Mouse (Mus musculus) left cerebral cortex, postnatal 4 days (tissue): Measurements from ENCODE around the gene Lamtor5. TPM values are rescaled to one million over a fixed set of nuclear protein-coding genes. Genes with fewer than 3 reads are reported as not detected.
"Not testable (repeated sequence)": the region's sequence is repeated elsewhere in the genome, so short reads cannot be mapped to it uniquely, and the experiment has no call there.

Experiments
- DNase-seq: peaks from one replicate; pipeline ENCODE4 v3.0.0-alpha.2; 2022
- intact Hi-C: fragments of 180-260 bp; cut with DNase I; formaldehyde crosslinking; loops from one replicate; pipeline ENCODE4 v1.15.1; 2025
- total RNA-seq, 2 experiments: library from RNA; stranded (reverse); gene quantifications; 2 replicates each; pipeline ENCODE4 v1.2.3; 2021

Gene Lamtor5
- total RNA-seq, 2 experiments from 2014 or later = 57.9 to 64.0 TPM

DNA sequence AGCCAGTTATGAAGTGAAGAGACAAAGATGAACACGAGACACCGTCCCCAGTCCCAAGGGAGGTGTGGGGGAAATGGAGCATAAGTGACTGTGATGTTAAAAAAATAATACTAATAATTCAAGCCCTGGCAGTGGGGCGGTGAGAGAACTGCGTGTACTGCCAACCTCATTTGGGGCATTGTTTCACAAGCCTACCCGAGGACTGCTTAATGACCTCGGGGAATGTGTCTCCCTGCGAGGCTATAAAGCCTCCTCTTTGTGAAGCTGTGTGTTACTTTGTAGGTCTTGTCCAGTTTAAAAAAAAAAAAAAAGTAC, 16.9 kb upstream of the Lamtor5 start:
- no peak for DNase-seq
- intact Hi-C loops = no loop called here

DNA sequence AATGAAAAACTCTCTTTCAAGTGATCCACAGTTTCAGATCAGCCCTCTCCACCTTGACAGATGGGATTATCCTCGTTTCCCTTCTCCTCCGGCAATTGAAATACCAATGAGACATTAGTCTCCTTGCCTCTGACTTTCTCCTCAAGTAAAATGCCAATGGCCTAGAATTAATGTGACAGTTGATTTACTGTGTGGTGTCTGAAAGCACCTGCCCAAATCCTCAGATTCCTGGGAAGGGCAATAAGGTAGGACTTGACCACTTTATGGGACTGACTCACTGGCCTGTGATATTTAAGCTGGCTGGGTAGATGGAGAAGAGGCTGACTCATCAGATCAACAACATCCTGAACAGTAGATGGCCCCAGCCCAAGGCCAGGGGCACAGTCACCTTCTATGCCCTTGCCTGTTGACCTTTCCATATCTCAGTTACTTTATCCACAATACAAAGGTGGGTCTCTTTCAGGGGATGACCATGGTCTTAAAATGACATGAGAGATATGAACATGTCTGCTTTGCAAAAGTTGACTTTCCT, 11.8 kb upstream of the Lamtor5 start:
- intact Hi-C loops = no loop called here
- DNase-seq = no peak

DNA sequence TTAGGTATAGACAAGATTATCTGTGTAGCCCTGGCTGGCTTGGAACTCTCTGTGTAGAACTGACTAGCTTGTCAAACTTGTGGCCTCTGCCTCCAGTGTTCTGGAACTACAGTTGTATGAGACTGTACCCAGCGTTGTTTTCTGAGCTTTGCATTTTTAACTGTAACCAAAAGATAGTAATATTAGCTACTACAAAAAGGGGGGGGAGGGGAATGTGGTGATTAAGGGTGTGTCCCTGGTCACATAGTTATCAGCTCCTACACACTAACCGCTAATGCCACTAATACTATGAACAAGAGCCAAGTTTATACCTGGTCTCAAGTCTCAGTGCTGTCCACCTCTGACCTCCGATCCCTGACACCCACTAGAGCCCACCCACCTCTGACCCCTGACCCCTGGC, 6.2 kb upstream of the Lamtor5 start:
- intact Hi-C loops = loop anchor here (5.0 to 10.0 kb wide), 3 partner anchors 35 to 368 kb away; partner anchors contain the start of gene Prok1
- no peak for DNase-seq

DNA sequence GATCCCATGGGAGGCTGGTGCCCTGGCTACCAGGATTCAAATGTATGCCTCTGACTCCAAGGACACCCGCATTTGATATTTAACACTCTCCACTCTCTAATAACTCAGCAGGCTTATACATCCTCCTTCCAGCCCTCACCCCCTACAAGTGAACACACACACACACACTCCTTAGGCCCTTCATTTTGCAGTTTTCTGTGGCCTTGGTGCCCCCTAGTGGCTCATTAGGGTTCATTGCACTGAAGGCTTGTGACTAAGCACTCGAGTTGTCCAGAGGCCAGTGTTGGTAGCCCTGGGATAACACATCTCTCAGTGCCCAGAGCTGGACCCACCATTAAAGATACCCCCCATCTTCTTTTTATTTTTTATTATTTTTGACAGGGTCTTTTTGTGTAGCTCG, 4.8 kb upstream of the Lamtor5 start:
- peak; percentile 55 for DNase-seq
- intact Hi-C loops = loop anchor here (5.0 to 10.0 kb wide), 3 partner anchors 37 to 369 kb away; partner anchors contain the start of gene Prok1

DNA sequence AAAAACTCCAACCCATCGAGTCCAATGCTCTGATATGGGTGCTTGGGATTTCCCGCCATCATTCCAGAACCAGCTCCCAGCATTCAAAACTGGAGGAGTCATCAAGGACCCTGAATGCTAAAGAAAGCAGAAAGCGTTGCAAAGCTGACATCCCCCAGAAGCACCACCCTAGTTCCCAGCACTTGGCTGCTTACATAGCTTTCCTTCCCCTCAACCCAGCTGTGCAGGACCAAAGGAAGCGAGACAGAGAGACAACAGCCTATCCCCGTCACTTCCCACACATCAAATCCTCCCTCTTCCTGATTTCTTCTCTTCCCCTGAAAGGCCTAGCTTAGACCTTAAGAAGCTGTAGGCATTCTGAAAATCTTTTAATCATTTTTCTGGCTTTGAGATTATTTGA, 3.3 kb upstream of the Lamtor5 start:
- no peak for DNase-seq
- intact Hi-C loops = loop anchor here (10.0 kb wide), 2 partner anchors 181 to 371 kb away; no protein-coding TSS in a partner anchor

DNA sequence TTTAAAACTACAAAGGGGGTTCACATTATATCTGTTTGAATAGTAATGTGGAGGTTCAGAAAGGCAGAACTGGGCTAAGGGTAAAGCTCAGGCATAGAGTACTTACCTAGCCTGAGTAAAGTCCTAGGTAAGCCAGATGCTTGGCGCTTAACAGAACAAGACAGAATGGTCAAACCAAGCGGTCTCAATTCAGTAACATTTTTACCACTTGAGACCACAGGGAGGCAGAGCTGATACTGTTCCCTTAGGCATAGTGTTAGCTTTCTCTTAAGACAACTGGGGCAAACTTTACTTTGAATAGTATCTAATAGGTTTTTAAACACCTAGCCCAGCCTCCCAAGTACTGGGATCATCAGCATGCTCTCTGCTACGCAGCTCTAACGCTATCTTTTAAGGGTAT, 2.7 kb upstream of the Lamtor5 start:
- intact Hi-C loops = loop anchor here (10.0 kb wide), 2 partner anchors 181 to 371 kb away; no protein-coding TSS in a partner anchor
- no peak for DNase-seq

DNA sequence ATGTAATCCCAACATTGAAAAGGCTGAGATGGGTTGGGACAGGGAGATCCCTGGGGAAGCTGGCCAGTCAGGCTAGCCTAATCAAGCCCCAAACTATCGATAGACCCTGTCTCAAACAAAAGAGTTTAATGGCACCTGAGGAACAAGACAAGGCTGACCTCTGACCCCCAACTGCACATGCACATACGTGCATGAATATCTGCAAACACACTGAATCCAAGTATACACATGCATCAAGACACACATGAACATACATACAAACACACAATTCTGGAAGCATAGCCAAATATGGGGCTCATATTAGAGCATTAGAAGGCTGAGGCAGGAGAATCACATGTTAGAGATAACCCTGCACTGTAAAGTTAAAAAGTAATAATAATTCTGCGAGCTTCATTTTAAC, 2.0 kb upstream of the Lamtor5 start:
- DNase-seq = no peak
- intact Hi-C loops = loop anchor here (10.0 kb wide), 2 partner anchors 182 to 372 kb away; no protein-coding TSS in a partner anchor

DNA sequence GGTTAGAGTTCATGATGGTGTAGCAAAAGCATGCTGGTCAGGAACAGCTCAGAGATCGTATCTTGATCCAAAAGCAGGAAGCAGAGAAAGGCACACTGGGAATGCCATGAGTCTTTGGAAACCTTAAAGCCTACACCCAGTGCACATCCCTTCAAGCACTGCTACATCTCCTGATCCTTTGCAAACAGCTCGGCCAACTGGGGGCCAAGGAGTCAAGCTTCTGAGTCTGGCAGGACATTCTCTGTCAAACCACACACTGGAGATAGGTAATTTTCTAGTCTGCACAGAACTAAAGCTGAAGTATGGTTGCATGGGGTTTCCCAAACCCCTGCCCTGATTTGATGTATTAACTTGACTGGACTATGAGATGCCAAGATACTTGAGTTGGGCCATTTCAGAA, 7.5 kb downstream of the Lamtor5 start:
- no peak for DNase-seq
- intact Hi-C loops = no loop called here

DNA sequence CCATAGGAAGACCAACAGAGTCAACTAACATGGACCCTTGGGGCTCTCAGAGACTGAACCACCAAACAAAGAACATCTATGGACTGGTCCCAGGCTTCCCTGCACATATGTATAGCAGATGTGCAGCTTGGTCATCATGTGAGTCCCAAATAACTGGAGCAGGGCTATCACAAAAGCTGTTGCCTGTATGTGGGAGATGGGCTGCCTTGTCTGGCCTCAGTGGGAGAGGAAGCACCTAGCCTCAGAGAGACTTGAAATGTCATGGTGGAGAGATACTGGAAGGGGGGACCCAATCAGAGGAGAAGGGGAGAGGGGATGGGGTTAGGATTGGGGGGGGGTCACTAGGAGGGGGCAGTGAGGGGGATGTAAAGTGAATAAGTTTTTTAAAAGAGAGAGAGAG, 8.7 kb downstream of the Lamtor5 start:
- intact Hi-C loops = no loop called here
- no peak for DNase-seq

DNA sequence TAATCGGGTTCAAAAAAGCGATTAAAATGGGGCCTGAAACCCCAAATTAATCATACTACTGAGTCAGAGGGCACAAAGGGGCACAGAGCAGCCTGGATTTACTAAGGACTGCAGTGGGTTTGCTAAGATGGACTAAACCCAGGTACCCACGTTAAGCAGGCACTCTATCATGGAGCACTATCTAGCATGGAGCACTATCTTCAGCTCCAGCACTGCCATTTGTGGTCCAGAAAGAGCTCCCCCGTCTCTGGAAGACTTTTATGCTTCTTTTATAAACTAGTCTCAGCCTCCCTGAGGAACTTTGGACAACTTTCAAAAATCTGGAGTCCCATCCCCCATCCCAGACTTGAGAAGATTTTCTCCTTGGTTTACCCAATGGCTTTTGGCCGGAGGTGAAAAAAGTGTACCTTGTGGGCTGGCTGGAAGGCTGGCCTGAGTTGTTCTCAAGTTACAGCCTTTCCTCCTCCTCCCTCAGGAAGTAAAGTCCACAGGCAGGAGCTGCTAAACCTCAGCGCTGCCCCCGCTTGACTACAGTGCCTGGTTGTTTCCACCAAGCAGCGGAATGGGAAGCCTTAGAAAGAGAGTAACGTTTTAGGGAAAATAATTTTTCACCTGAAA, 12.2 kb downstream of the Lamtor5 start, which contains the start of gene Slc16a4:
Gene Slc16a4 (plus strand): TSS at position 467 of the 618 bp plus-strand sequence.
- intact Hi-C loops = no loop called here
- DNase-seq = no peak

DNA sequence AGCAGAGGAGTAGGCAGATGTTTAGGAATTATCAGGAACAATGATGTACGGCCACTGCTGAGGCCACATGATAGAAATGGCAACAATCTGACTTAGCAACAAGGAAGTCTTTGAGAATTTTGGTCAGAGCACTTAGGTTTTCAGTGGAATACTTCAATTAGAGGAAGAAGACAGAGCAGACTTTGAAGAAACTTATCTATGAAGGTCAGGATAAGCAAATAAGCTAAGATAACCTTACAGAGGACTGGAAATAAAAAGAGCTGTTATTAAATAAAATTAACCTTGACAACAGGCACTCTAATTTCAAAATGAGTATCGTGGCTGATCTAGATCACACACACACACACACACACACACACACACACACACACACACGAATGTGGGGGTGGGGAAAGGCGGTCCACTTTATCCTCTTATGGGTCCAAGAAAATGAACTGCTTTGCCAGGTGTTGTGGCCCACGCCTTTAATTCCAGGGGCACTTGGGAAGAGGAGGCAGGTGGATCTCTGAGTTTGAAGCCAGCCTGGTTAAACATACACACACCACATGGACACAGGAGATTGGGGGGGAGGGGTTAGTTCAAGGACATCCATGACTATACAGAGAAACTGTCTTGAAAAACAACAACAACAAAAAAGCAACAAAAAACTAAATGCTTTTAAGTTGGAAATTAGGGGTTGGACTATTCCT, 17.2 kb downstream of the Lamtor5 start:
- DNase-seq = no peak
- intact Hi-C loops = no loop called here

DNA sequence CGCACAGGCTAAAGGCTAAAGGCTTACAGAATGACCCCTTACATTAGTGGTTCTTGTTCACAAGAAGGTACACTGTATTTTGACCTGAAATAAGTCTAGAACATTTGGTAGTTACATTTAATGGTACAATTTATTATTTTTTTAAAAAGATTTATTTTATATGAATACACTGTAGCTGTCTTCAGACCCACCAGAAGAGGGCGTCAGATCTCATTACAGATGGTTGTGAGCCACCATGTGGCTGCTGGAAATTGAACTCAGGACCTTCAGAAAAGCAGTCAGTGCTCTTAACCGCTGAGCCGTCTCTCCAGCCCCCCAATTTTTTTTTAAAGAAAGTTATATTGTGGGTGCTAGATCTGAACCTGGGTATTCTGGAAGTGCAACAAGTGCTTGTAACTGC, 18.3 kb downstream of the Lamtor5 start:
- intact Hi-C loops, DNase-seq: not testable (repeated sequence)

DNA sequence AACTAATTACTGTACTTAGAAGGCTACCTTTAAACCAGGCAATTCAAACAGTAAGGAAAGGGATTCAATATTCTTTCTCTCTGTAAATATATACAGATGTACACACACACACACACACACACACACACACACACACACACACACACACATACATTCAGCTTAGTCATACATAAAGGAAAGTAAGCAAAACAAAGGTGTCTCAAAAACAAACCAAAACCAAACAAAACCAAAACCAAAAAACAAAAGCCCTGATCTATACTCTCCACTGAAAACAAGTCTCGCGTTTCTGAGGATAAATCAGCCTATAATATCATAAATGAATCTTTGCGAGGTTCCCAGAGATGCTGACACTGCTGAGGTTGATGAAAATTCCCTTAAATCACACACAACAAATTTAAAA, 38.7 kb downstream of the Lamtor5 start:
- no peak for DNase-seq
- intact Hi-C loops = no loop called here

DNA sequence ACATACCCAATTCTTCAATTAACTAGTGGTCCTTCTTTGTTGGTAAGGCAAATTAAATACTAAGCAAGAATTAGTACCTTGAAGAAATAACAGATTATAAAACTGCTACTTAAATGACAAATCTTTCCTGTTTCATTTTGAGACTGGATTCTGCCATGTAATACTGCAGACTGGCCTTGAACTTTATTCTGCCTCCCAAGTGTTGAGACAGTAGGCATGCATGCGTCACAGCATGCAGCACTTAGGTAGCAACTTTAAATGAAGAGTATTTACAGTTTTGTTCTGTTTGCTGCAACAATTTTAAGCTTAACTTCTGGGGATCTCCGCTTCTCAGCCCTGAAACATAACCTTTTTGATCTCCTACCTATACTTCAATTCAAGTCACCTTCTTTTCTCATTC, 42.5 kb downstream of the Lamtor5 start:
- intact Hi-C loops = no loop called here
- no peak for DNase-seq

DNA sequence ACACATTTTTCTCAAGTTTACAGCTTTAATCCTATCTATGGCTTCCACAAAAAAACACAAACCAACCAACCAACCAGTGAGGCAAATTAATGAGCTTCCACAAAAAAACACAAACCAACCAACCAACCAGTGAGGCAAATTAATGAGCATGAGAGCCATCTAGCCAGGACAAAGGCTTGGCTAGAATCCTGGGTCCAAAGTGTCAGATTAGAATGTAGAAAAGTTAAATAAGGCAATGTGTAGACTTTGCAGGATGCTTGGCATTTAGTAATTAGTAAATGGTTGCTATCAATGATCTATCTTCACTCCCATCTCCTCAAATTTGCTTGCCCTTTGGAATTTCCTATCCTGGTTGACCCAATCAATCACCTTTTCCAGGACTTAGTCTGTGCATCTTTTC, 43.1 kb downstream of the Lamtor5 start:
- intact Hi-C loops = no loop called here
- no peak for DNase-seq

DNA sequence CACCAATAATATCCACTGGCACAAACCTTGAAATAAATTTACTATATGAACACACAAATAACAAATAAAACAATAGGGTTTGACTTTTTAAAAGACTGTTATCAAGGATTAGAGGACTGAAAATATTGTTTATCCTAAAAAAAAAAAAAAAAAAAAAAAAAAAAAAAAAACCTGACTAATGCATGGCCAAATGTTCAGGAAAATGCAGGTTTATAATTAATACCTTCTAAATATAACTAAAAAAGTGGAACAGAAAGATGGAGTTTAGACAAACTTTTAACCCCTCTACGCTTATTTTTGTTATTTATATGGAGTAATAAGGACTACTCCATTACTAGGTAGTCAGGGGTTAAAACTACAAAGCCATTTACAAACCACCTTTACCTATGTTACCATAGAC, 47.8 kb downstream of the Lamtor5 start:
- DNase-seq = no peak
- intact Hi-C loops = no loop called here

DNA sequence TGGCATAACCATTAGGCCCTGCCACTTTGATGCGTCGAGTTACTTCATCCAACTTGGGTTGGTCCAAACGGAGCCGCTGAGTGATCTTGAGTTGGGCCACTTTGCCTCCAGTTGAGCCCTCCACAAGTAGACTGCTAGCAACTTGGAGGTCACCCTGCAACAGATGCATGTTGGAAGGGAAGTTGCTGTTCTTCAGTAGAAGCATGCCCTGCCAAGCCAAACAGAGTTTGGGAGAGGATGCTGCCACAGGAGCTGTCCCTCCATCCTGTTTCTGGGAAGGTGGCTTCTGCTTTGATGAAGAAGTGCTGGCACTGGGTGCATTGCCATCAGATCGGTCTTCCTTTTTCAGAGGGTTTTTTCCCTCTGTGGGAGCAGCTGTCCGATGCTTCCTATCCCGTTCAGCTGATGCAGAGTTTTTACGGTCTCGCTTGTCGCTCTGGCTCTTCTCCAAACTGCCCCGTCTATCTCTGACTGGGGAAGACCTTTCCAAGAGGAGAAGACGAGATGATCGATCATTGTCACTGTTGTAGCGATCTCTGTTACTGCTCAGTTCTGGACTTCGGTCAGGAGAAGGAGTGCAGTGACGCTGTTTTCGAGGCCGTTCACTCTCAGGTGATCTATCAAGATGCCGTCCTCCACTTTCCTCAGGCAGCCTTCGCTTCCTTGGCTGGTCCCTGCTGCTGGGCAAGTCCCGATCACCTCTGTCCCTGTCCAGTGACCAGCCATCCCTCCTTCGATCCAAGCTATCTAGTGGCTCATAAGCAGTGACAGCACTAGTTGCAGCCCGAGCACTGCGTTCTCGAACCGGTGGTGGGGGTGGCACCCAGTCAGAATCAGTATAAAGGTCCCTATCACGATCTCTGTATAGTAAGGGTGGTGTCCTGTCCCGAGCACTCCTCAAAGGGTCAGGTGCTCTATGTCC, 52.1 kb downstream of the Lamtor5 start:
- intact Hi-C loops = no loop called here
- DNase-seq = no peak

DNA sequence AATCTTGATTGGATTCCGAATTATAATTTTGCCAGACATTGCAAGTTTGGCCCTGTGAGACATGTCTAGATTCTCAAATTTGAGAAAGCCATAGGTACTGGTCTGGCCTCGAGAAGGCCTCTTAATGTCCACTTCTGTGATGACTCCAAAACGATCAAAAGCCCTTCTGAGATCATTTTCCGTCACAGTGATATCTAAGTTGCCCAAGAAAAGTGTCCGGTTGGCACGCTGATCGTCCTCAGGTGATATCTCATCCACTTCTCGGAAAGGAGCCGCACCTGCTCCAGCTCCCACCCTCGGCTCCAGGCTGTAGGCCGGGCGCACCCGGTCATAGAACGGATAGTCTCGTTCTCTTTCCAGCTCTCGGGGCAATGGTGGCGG, 53.1 kb downstream of the Lamtor5 start:
- intact Hi-C loops = no loop called here
- no peak for DNase-seq

DNA sequence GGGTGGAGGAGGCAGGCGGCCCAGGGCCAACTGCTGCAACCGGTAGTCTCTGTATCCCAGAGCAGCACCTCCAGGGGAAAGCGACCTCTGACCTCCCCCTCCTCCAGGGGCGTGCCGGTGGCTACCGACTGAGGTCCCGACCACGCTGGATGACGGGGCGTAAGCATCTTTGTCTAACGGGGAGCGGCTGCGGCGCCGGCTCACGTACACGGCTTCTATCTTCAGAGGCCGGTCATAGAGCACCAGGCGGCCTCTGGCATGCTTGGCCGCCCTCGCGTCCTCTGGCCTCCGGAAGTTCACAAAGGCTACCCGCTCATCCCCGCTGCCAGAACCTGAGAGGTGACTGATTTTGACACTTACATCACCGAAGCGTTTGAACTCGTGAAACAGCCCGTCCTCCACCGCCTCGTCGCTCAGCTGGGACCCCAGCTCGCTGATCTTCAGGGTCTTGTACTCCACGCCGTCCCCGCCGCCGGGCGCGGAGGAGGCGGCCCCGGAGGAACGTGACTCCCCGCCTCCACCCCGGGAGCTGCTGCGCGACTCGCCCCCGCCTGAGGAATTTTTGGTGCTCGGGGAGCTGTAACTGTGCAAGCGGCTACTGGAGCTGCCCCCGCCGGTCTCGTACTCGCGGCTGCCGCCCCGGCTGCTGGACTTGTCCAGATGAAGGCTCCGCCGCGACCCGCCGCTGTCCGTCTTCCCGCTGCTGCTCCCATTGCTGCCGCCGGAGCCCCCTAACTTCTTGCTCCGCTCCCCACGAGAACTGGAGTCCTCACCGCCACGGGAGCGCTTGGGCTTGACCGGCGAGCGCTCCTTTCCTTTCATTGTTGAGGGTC, 53.7 kb downstream of the Lamtor5 start:
- intact Hi-C loops = no loop called here
- peak; percentile 32 for DNase-seq

DNA sequence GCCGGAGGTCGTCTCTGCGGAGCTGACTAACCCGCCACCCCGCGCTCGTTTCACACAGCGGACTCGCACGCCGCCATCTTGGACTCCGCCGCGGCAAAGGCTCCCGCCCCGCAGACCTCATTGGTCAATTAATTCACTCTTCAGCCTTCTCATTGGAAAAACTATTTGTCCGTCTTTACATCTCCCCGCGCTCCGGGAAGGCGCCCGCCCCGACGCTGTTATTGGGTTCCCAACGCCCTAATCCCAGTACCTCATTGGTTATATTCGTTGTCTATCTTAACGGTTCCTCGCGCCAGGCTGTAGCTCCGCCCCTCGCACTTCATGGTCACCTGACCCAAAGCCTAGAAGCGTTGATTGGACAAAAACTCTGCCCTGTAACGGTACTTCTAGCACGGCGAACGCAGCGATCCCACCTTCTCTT, 54.3 kb downstream of the Lamtor5 start:
- DNase-seq = peak; percentile 97
- intact Hi-C loops = no loop called here
